Mouse (Mus musculus) liver, postnatal 0 days (tissue): ENCODE data around the gene Ror1.

ENCODE experiments used
- CTCF ChIP-seq: sonication (generic); IDR thresholded peaks from 2 replicates; pipeline ENCODE4 v1.5.1; 2016; ENCODE audit warnings: antibody characterized with exemption, low read depth
- EP300 ChIP-seq: IDR thresholded peaks from 2 replicates; pipeline ENCODE4 v1.6.1; 2016; ENCODE audit warnings: antibody characterized with exemption, low read depth, mild to moderate bottlenecking

GRCm38 (mm10) chr4:100377996-100378395, 282.4 kb downstream of the Ror1 start:
- TF ChIP-seq CTCF (no peak), EP300 (no peak)
